Mouse (Mus musculus): ENCODE data around the gene Bcl11a.

The Bcl11a gene

DNA sequence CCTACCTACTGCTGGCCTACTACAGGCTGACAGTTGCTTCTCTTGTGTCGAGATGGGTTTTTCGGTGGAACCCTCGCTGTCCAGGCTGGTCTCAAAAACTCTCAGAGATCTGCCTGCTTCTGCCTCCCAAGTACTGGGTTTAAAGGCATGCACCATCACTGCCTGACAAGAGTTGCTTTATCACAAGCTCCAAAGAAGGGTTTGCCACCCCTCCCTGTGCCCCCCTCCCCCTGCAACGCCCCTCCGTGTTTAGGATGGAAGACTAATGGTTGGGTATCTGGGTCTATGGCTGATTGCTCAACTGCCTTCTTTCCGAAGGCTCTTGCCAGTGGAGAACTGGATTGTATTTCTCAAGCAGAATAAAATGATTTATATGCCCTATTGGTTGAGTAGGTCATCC lies 54.5 kb downstream of the Bcl11a start:
- DNase-seq (ENCODE audit: low spot score in 2 of 2), result no peak

DNA sequence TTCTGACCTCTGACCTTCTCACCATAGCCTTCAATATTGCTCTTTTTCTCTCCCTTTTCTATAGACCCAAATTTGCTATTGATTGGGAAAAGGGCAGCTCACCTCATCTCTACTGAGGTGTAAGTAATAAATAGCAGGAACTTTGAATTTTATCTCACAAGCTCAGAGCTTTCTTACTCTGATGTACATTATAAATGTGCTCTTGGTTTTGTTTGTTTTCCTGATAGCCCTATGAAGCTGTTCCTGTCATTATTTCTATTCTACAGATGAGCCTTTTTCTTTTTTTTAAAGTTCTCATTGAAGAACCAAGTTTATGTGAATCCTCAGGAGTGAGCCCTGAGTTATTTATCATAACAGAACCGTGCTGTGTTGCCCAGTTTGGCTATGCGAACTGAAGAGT lies 55.0 kb downstream of the Bcl11a start:
- DNase-seq (ENCODE audit: low spot score in 2 of 2), result no peak

DNA sequence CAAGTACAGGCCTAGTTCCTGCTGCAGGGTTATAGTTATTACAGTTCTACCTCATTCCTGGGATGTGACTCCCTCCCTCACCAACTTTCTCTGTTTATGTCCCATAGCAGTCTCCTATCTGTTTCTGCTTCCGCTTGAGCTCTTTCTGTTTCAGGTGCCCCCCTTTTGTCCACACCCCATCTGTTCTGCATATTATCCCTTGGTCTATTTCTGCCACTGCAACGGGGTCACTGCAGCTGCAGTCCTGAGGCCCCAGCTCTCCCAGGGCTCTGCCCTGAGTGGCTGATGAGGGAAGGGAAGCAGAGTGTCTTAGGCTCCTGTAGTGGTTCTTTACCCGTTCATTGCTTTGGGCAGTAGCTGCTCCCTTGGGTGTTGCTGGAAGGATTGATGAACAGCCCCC lies 55.6 kb downstream of the Bcl11a start:
- no peak for DNase-seq (ENCODE audit: low spot score in 2 of 2)

DNA sequence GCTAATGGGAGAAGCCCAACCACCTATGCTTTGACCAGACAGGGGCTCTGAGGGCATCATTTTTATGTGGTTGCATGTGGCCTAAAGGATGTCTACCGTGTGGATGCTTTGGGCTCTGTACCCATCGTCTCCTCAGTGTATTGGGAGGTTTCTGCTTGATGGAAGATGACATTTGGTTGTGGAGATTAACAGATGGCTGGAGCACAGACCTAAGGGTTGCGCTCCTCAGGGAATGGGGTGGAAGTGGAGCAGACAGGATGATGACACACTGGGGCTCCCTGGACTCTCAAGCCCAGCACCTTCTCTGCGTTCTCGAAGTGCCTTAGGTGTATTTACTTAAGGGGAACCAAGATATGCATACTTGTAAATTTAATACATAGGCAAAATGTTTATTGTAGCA lies 56.1 kb downstream of the Bcl11a start:
- no peak for DNase-seq (ENCODE audit: low spot score in 2 of 2)

DNA sequence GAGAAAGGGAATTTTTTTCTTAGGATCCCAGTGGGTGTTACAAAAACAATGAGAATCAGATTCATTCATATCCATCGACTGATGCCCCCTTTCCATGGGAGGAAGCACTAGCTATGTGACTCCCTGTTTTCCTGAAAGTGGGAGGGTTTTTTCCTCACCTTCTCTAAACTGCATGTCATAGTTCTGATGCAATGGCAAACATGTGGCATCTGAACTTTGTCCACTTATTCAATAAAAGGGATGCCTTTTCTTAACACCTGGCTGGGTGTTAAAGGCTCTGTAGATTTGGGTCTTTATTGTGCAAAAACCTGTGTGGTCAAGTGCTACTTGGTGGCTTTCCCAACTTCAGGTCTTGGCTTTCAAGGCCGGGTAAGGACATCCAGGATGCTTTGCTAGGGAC lies 57.4 kb downstream of the Bcl11a start:
- DNase-seq (ENCODE audit: low spot score in 2 of 2), result no peak

DNA sequence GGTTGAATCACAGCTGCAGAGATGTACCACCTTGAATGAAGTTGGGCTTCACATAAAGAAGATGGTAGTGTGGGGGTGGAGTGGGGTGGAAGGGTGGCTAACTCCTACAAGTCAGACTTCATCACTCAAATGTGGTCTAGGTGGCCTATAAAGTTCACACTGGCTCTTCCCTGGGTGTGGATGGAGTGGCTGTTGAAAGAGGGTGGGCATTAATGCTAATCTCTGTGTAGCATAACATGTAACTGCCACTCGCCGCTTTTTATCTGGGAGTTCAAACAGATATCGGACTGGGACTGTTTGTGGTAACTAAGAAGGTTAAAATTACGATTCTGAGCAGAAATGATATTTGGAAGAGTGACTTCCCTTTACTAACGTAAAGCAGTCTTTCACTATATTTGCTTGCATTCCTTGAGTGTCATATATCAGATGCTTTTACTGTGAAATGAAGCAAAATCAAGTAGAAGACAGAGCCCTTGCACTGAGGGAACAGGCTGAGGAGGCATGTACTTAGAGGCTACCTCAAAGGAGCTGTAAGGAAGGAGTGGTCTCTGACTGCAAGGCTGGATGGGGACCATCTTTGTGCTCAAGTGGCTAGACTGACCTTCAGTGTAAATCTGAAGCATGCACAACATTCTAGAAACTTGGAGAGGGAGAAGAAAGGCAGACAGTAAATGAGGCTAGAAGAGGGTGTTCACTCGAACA lies 58.4 kb downstream of the Bcl11a start:
- DNase-seq (ENCODE audit: low spot score in 2 of 2), result peak in 1 of 2 experiments; percentile 46

DNA sequence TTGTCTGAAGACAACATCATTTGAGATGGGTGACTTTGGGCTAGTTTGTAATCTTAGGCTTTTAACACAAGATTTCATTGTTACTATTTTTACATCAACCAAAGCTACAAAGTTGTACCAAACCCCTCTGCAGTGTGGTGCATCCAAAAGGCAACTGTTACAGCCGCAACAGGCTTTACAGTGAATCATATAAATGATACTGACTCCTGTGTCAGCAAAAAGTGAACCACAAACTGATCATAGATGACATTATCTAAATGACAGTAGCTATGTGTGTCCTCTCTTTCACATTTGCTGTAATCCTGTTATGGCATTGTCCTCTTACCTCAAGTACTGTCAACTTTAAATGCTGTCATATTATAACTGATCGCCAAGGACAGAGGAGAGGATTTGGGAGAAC lies 60.0 kb downstream of the Bcl11a start:
- no peak for DNase-seq (ENCODE audit: low spot score in 2 of 2)

DNA sequence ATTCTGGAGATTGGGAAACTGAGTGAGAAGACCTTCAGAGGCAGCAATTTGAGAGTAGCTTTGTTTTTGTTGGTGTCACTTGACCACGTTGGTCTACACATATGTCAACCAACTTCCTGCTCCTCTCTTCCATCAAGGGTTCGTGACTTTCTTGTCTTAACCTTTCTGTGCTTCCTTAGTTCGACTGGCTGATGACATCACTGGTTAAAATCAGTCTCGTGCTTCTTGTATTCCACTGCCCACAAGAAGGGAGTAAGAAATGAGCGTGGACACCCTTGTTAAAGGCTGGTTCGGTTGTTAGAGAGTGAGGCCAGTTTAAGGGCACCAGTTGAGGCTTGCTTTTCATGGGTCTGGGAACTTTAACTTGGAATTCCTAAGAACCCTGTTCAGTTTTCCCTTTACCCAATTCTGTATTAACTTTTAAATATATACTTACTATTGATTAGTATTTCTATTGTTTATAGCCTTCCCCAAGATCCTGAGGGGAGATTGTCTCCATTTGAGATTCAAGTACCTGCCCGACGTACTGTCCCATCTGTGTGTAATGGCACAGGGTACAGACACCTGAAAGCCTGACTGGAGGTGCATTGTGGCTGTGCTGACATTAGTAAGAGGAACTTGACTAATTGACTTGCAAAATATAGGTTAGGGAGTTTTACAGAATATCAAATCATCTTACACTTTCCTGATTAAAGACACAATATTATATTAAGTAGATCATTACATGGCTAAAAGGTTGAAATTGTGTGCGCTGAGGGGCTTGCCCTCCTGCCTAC lies 60.9 kb downstream of the Bcl11a start:
- DNase-seq (ENCODE audit: low spot score in 2 of 2), result no peak

DNA sequence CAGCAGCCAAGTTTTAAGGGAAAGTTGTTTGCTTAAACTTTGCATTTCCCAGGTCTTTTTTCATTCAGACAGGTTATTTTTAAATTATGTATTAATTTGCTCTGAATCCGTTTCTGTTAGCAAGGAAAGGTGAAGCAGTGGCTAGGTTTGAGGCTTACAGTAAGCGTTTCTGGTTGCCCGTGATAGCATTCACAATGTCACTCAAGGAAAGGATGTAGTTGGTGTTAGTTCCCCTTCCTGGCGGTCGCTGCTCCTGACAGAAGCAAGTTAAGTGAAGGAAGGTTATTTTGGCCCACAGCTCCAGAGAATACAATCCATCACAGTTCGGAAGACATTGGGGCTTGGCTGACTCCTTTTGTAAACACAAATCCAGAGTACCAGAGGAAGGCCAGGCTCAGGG lies 61.6 kb downstream of the Bcl11a start:
- no peak for DNase-seq (ENCODE audit: low spot score in 2 of 2)

DNA sequence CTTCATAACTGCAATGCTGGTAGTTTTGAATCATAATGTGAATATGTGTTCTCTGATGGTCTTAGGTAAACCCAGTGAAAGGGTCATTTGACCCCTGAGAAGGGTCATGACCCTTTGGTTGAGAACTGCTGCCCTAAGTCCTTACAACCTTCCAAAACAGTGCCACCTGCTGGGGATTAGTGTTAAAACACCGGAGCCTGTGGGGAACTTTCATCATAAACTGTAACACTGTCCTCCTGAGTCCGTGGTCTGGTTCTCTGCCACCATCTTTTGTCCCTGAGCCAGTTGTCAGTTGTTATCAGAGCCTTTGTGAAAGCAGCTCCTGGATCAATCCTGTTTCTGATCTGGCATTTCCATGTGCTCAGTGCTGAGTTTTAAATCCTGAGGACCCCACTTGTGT lies 62.1 kb downstream of the Bcl11a start:
- no peak for DNase-seq (ENCODE audit: low spot score in 2 of 2)

DNA sequence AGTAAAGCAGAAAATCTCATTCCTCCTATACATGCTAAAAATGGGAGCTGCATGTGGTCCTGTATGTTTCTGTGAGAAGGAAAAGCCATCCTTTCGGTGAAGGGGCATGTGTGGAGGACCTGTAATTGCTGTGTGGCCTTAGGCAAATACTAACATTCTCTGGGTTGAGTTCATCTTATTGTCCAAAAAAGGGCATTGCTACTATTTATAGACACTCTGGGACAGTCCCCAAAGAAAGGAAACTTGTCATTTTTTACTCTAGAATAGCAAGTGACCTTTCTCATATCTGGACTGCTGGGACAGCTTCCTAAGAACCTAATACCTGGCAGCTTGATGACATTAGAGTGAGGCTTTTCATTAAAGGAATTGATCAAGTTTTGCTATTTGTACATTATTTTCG lies 63.1 kb downstream of the Bcl11a start:
- no peak for DNase-seq (ENCODE audit: low spot score in 2 of 2)

DNA sequence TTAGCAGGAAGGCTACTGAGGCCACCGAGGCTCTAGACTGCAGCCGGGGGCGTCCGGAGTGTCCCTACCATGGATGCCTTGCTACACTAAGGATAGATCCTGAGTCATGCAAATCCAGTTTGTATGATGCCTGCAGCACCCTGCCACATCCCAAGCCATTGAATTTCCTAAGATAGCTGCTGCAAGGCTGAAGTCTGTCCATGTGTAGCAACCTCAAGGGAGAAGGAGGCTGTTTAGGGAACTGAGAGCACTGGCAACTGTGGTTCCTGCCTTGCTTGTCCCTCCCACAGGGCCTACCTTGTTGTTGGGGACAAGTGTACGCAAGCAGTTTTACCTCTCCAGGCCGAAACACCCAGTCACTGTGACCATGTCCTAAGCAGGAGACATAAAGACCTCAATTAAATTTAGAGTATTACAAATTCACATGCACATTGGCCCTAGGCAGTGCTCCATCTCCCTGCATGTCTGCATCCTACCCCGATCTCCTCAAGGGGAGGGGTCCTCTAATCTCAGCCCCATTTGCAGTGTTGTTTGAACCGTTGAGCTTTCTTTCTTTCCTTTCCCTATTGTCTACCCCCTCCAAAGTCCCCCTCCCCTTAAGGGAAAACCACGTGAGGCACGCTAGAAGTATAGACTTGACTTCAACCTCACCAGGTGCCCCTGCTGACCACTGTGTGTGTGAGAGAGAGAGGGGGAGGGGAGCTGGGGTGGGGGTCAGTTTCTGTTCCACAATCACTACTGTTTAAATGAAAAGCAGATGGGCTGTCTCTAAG lies 63.8 kb downstream of the Bcl11a start:
- DNase-seq (ENCODE audit: low spot score in 2 of 2), result peak in 1 of 2 experiments; percentile 68

DNA sequence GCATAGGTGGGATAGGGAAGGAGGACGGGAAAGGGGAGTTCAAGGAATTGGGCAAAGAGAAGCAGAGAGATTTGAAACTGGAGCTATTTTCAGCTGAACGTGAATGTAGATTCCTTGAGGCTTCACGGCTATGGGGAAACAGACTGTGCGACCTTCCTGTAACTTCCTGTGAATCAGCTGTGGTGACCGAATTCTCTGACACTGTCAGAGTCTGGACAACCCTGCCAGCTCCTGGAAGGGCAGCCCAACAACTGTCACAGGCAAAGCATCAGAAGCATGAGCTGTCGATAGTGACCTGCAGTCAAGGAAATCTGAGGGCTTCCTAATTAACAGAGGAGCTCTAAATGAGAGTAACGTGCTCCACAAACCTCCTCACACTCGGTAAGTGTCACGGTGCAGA lies 64.5 kb downstream of the Bcl11a start:
- DNase-seq (ENCODE audit: low spot score in 2 of 2), result no peak

DNA sequence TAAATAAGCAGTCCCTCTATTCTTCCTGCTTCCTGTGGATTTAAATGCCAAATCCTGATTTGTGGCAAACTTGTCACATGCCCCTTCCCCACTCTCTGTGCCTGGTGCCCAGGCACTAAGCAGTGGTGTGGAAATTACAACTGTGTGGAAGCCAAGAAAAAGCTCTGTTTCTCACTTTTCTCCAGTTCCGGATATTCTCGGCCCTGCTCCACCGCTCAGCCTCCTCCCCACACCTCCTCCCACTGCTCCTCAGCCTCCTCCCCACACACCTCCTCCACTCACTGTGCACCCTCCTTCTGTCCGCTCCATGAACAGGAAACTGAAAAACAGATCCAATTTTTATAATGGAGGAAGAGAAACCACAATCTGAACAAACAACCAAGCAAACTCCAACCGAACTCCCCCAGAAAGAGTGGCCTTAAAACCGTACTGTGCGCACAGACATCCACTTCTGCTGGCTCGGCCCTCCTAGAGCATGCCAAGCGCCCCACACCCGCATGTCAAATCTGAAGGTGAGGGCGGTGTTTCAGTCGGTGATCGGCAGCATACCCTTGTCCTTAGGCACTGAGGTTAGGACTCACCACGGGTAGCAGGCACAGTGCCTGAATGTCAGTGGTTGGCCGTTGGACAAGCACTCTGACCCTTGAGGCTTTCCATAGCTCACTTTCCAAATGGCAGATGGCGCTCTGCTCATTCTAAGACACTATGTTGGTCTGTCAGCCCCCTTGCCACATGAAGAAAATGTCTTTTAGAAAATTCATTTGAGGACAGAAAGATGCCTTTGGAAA lies 66.5 kb downstream of the Bcl11a start:
- no peak for DNase-seq (ENCODE audit: low spot score in 2 of 2)

DNA sequence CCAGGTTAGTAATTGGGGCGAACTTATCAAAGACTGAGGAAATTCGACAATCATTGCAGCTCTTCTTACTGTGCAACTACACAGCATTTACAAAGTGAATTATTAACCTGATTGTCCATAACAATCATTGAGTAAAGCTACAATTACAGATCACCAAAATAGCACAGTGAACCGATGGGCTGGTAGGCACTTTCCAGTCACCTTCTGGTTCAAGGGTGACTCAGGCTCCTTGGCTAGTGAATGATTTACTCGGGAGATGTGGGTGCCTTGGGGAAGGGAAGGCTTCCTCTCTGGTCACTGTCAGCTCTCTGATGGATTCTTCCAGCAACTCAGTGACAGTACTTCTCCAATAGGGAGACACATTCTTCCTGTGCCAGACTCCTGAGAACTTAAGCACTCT lies 68.2 kb downstream of the Bcl11a start:
- no peak for DNase-seq (ENCODE audit: low spot score in 2 of 2)

DNA sequence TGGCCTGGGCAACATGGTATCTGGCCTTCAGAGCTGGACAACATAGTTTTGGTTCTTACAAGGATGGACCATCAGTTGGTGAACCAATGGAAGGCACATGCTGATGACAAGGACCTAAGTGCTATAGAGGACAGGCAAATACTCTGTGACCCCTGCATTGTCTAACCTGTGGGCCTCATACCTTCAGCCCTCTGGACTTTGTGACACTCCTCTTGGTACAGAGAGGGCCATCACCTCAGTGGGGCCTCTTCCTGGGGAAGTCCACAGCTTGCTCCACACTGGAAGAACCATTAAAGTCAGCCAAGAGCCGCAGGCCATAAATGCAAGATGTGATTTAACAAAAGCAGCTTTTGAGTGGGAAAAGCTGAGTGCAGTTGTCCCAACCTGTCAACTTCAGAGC lies 68.6 kb downstream of the Bcl11a start:
- DNase-seq (ENCODE audit: low spot score in 2 of 2), result no peak

DNA sequence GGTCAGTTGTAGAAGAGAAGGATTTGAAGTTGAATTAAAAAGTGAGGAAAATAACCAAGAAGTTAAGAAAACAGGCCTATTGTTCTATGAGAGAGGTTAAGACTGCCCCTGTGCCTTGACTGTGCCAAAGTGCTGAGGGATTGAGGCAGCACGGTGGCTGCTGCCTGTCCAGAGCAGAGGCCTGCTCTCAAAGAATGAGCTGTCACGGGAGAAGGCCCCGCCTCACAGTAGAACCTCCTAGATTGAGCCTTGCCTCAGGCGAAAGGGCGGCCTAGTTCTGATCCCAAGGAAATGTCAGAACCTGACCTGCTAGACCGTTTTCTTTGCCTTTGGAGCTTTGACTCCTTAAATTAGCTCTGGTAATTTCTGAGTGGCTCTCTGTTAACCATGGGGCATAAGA lies 69.8 kb downstream of the Bcl11a start:
- DNase-seq (ENCODE audit: low spot score in 2 of 2), result no peak

DNA sequence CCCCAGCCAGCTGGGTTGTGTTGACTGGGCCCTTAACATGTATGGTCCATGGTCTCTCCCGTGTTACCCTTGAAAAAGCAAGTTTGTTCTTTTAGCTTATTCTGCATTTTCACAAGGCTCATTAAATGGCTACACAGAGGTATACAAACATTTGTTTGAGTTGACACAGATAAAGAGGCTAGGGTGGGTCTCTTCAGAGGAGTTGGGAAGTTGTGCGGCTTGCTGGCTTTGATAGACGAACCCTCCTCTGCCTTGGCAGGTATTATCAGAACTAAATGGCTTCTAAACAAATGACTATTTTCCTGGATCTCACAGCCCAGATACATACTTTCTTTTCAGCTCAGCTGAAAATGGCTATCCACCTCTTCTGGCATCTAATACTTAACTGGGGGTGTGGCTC lies 70.7 kb downstream of the Bcl11a start:
- no peak for DNase-seq (ENCODE audit: low spot score in 2 of 2)

DNA sequence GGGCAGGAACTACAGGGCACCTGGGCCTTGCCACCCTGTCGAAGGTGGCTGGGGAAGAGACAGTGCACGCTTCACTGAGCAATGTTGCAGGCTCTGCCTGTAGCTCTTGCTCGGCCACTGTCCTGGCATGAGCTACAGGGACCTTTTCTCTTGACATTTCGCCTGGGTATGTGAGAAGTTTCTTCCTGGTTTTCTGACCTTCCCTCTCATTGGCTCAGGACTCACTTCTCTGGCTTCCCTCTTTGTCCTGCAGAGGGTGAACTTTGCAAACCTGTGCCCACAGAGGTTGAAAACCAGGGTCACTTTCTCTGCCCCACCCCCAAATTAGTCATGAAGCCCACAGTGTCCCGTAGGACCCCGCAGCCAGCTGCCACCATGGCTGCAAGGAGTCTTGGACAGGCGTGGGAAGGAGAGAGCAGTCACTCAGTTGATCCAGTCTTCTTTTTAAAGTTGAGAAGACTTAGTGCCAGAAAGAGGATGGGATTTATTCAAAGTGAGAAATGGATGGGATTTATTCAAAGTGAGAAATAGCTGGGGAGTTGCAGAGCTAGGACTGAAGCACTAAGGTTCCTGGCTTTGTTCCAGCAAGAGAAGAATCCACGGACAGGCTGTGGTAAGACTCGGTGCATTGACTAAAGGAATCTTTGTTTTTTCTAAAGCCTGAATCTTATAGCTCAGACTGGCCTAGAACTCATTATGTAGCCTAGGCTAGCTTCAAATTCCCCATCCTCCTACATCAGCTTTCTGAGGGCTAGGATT lies 71.8 kb downstream of the Bcl11a start:
- DNase-seq (ENCODE audit: low spot score in 2 of 2), result no peak

DNA sequence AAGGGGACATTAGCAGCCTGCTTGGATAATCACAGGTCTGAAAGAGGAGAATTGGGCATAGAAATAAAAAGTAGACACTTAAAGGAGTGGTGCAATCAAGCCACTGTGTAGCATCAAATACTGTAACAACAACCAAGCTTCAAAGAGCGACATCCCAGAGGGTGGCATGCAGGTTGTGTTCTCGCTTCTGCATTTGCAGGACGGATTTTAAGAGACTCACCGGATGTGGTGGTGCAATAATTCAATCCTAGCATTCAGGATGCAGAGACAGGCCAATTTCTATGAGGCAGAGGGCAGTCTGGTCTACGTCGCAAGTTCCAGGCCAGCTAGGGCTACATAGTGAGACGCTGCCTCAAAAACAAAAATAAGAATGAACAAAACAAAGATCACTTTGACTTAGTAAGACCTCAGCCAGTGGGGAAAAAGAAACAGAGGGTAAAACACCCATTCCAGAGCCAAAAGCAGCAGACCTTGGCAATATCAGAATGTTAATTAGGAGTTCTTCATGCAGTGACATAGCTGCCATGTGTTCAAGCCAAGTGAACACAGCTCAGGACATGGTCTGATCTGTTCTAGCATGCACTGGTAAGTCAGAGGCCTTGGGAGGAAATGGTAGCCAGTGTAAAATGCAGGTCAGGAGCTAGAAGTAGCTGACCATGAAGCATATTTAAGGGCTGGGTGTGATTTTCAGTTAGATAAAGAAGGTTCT lies 74.4 kb downstream of the Bcl11a start:
- DNase-seq (ENCODE audit: low spot score in 2 of 2), result no peak

DNA sequence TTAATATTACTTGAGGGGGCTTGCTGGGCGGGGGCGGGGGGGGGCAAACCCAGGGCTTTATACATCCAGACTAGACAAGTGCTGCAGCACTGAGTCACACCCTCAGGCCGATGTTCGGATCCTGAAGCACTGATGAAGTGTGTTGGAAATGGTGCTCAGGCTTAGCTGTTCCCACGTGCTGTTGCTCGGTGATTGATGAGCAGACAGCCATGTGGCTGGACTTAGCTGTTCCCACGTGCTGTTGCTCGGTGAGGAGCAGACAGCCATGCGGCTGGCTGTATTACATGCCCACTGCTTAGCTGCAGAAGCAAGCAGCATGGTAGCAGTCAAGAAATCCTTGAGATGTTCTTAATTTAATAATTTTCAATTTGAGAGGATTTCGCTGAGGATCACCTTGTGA lies 75.2 kb downstream of the Bcl11a start:
- no peak for DNase-seq (ENCODE audit: low spot score in 2 of 2)

All from spleen, postnatal 4 days (tissue).